Mouse (Mus musculus): ENCODE measurements at regions not wholly inside any gene's neighbourhood (a gene's known extent, or its start where the extent isn't known, plus 50 kb on each side); places are given as distances from the start of the nearest gene placed in this dataset.

DNA sequence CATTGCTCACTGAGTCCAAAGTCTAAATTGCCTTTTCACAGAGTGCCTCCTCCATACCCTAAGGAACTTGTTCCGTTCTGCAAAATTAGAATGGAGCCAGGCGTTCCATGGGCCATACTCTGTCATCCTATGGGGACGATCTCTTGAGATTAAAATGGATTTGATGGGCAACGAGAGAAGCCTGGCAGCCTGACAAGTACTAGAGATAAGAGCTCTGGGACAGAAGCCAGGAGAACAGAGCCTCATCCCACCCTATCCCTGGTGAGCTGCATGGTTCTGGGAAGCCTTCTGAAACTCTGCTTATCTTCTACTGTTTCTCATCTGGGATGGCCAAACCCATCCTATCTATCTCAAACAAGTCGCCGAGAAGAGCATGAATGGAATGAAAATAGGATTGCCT lies 324.3 kb upstream of the Nrp1 start:
- TF ChIP-seq HCFC1 (IDR thresholded peaks at IDR 0.05; ENCODE audit: borderline replicate concordance, insufficient read depth, low read length) (no peak), CHD2 (IDR thresholded peaks at IDR 0.05; ENCODE audit: low read depth, low read length) (no peak), ZNF384 (IDR thresholded peaks at IDR 0.05; ENCODE audit: low read depth, low read length) (no peak), ZC3H11A (IDR thresholded peaks at IDR 0.05; ENCODE audit: borderline replicate concordance, low read depth, low read length) (no peak), MAFK (IDR thresholded peaks at IDR 0.05; ENCODE audit: insufficient read depth, low read depth, low read length) (no peak)

Data from ES-E14 (cell line).